ENCODE assay signal across 8 mouse cellular contexts in genomic region chr7:139248615-139249405, GRCm38 (mm10). TPM values are rescaled to one million over a fixed set of nuclear protein-coding genes. Genes with fewer than 3 reads are reported as not detected.
DNase-seq lines count a peak whose midpoint lies in the region; ATAC-seq and TF ChIP-seq lines count a peak whose summit lies in the region.

No protein-coding gene starts in this region.

- H3K36me3 ChIP-seq in forebrain, embryonic 15.5 days, result no peaks in the 10 kb centered on the region
- no peaks in the 10 kb centered on the region for H3K36me3 ChIP-seq in midbrain, embryonic 15.5 days (replicated peaks)

- H3K9me3 ChIP-seq in forebrain, embryonic 15.5 days, result no peaks in the 10 kb centered on the region
- no peaks in the 10 kb centered on the region for H3K9me3 ChIP-seq in midbrain, embryonic 15.5 days

- WGBS in forebrain, embryonic 15.5 days, result 2% methylated on average over 45 of the region's 45 CpGs
- under 1% methylated on average over 45 of the region's 45 CpGs for WGBS in midbrain, embryonic 15.5 days

- intact Hi-C loops in gastrocnemius, adult 2 months (cut with DNase I), result loop anchor here (5.0 kb wide), 1 partner anchor 138 kb away; the partner anchor contains the start of gene Inpp5a

- peak; percentile 26 for ATAC-seq in forebrain, embryonic 15.5 days (replicated peaks)
- ATAC-seq in midbrain, embryonic 15.5 days (replicated peaks), result peak; percentile 21; the same call in 1 of the 2 replicates
- no peak for ATAC-seq in frontal cortex, adult (ENCODE audit: low TSS enrichment)

- H3K27me3 ChIP-seq in forebrain, embryonic 15.5 days, result peaks cover 7% of the 10 kb centered on the region; the same call in 1 of the 2 replicates
- H3K27me3 ChIP-seq in midbrain, embryonic 15.5 days (replicated peaks), result peaks cover 14% of the 10 kb centered on the region

- H3K4me1 ChIP-seq in forebrain, embryonic 15.5 days, result peaks cover 31% of the 10 kb centered on the region
- peaks cover 41% of the 10 kb centered on the region for H3K4me1 ChIP-seq in midbrain, embryonic 15.5 days

- peak overlapping the region; percentile 98 for H3K27ac ChIP-seq in gastrocnemius, adult 2 months
- H3K27ac ChIP-seq in forebrain, embryonic 15.5 days (replicated peaks), result peak overlapping the region; percentile 38; the same call in 1 of the 2 replicates
- no peak overlapping the region; the same call in 1 of the 2 replicates for H3K27ac ChIP-seq in midbrain, embryonic 15.5 days

- H3K4me3 ChIP-seq in gastrocnemius, adult 2 months, result peak overlapping the region; percentile 99
- H3K4me3 ChIP-seq in forebrain, embryonic 15.5 days, result peak overlapping the region; percentile 53
- peak overlapping the region; percentile 61 for H3K4me3 ChIP-seq in midbrain, embryonic 15.5 days

- peak; percentile 68 for DNase-seq in gastrocnemius, adult 2 months
- DNase-seq in gastrocnemius, adult 18-20 months (ENCODE audit: low spot score), result no peak
- DNase-seq in thymus, postnatal 4 days, result peak; percentile 36
- DNase-seq in thymus, postnatal 25 days, result no peak
- DNase-seq in kidney, postnatal 10 days, result peak; percentile 50

- TF ChIP-seq CTCF in gastrocnemius, adult 2 months (IDR thresholded peaks at IDR 0.05), result no peak

- peak overlapping the region; percentile 88 for H3K4me2 ChIP-seq in forebrain, embryonic 15.5 days (replicated peaks)
- H3K4me2 ChIP-seq in midbrain, embryonic 15.5 days, result peak overlapping the region; percentile 99

- H3K9ac ChIP-seq in forebrain, embryonic 15.5 days (replicated peaks), result peak overlapping the region; percentile 66
- peak overlapping the region; percentile 75 for H3K9ac ChIP-seq in midbrain, embryonic 15.5 days

RNA-seq across cellular contexts. Expression of gene Pwwp2b, which starts 0.5 kb away (rescaled TPM):
- 1 to 10 TPM; 3.0 to 7.4 TPM for total RNA-seq in gastrocnemius, adult 2 months (2021)
- total RNA-seq in gastrocnemius, adult 18-20 months (2021), result 1 to 10 TPM; 4.9 to 6.7 TPM
- 5.1 and 5.9 TPM in 2 replicates for polyA plus RNA-seq in forebrain, embryonic 15.5 days (2015; fragmentation: Nextera tagmentation; extraction: Ambion mirVana)
- polyA plus RNA-seq in midbrain, embryonic 15.5 days (2015; fragmentation: Nextera tagmentation; extraction: Ambion mirVana), result 5.2 and 5.3 TPM in 2 replicates

RNA-seq across cellular contexts. Expression of gene Stk32c, which starts 35.7 kb away (rescaled TPM):
- under 1 TPM in 1 of 2 experiments, not detected in 1; 0.73 TPM for total RNA-seq in gastrocnemius, adult 2 months (2021)
- under 1 TPM; 0.27 to 0.31 TPM for total RNA-seq in gastrocnemius, adult 18-20 months (2021)
- 0.93 and 0.98 TPM in 2 replicates for polyA plus RNA-seq in forebrain, embryonic 15.5 days (2015; fragmentation: Nextera tagmentation; extraction: Ambion mirVana)
- 2.3 and 2.4 TPM in 2 replicates for polyA plus RNA-seq in midbrain, embryonic 15.5 days (2015; fragmentation: Nextera tagmentation; extraction: Ambion mirVana)

RNA-seq across cellular contexts. Expression of gene Lrrc27, which starts 36.0 kb away (rescaled TPM):
- 1 to 10 TPM; 1.6 to 4.0 TPM for total RNA-seq in gastrocnemius, adult 2 months (2021)
- 1 to 10 TPM; 1.9 to 3.0 TPM for total RNA-seq in gastrocnemius, adult 18-20 months (2021)
- 2.8 and 4.7 TPM in 2 replicates for polyA plus RNA-seq in forebrain, embryonic 15.5 days (2015; fragmentation: Nextera tagmentation; extraction: Ambion mirVana)
- 4.1 and 4.6 TPM in 2 replicates for polyA plus RNA-seq in midbrain, embryonic 15.5 days (2015; fragmentation: Nextera tagmentation; extraction: Ambion mirVana)

Comparison
In these comparisons a context has a peak if more than half of its experiments do, and no peak if none do; other contexts are left out.
1. DNase-seq: peak in gastrocnemius, adult 2 months (single experiment), thymus, postnatal 4 days (single experiment) and kidney, postnatal 10 days (single experiment); none in gastrocnemius, adult 18-20 months (single experiment) and thymus, postnatal 25 days (single experiment).
2. Peak in every context shown above with its lines, with median percentiles within 50 percentile points of each other: H3K4me3 ChIP-seq.